Mouse (Mus musculus): ENCODE results near the gene Slc37a2. TPM values are rescaled to one million over a fixed set of nuclear protein-coding genes. Genes with fewer than 3 reads are reported as not detected.
"Not testable (repeated sequence)": the region's sequence is repeated elsewhere in the genome, so short reads cannot be mapped to it uniquely, and the experiment has no call there.

Slc37a2 gene
- polyA plus RNA-seq (2015; fragmentation: Nextera tagmentation; extraction: Ambion mirVana): 2.0 TPM in 2 replicates

GRCm38 (mm10) chr9:37255149-37255888 lies at the start of gene Slc37a2:
Gene Slc37a2, minus strand, starts transcription at chr9:37255738.
- no peak within 1 kb of the TSS for H3K27ac ChIP-seq (ENCODE audit: low read length)
- H3K4me2 ChIP-seq (replicated peaks; ENCODE audit: low read depth, low read length): peak within 1 kb of the TSS; percentile 94
- H3K27me3 ChIP-seq (ENCODE audit: insufficient read depth, low read length): no peaks in the 10 kb centered on the region
- no peaks in the 10 kb centered on the region for H3K9me3 ChIP-seq (ENCODE audit: low read length)
- 3% methylated on average over 38 of the region's 38 CpGs for WGBS
- H3K4me3 ChIP-seq (ENCODE audit: low read length): peak within 1 kb of the TSS; percentile 55
- peaks cover 11% of the 10 kb centered on the region for H3K4me1 ChIP-seq (ENCODE audit: insufficient read depth, low read length)
- ATAC-seq (ENCODE audit: low FRiP score, low TSS enrichment): peak; percentile 92
- peak within 1 kb of the TSS; percentile 68 for H3K9ac ChIP-seq (replicated peaks; ENCODE audit: low read length)
- H3K36me3 ChIP-seq (ENCODE audit: insufficient read depth, low read length): no peaks in the 10 kb centered on the region

DNA sequence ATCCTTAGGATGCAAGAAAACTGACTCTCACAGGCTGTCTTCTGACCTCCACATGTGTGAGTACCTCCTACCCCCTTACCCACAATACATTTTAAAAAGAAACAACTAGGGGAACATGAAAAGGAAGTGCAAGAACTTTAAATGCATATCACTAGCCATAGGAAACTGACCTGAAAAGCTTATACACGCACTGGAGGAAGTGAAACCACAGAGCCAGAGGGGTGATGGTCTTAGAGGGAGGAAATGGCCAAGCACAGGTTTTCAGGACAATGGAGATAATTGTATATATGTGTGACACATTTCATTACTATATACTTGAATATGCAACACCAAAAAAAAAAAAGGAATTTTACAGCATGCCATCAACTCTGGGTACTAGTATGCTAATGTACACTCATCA lies 46.2 kb upstream of the Slc37a2 start:
- no peak overlapping the region for H3K9ac ChIP-seq (replicated peaks; ENCODE audit: low read length)
- no peak for ATAC-seq (ENCODE audit: low FRiP score, low TSS enrichment)
- no peaks in the 10 kb centered on the region for H3K27me3 ChIP-seq (ENCODE audit: insufficient read depth, low read length)
- H3K4me2 ChIP-seq (replicated peaks; ENCODE audit: low read depth, low read length): no peak overlapping the region
- no peaks in the 10 kb centered on the region for H3K36me3 ChIP-seq (ENCODE audit: insufficient read depth, low read length)
- H3K4me1 ChIP-seq (ENCODE audit: insufficient read depth, low read length): no peaks in the 10 kb centered on the region
- 81% methylated on average over 1 of the region's 1 CpGs for WGBS
- H3K4me3 ChIP-seq (ENCODE audit: low read length): no peak overlapping the region
- no peaks in the 10 kb centered on the region for H3K9me3 ChIP-seq (ENCODE audit: low read length)
- no peak overlapping the region for H3K27ac ChIP-seq (ENCODE audit: low read length)

DNA sequence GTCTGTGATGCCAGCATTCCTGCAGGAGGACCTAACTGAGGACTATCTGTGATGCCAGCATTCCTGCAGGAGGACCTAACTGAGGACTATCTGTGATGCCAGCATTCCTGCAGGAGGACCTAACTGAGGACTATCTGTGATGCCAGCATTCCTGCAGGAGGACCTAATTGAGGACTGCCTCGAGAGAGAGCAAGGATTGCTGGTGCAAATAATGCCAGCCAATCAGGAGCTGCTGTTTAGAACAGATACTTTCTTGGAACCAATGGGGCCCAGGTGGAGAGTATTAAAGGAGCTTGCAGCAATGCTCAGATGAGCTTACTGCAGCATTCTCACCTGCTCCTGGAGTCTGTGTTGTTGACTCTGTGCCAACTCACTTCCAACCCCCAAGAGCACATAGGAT lies 45.0 kb upstream of the Slc37a2 start:
- not testable (repeated sequence) for H3K27ac ChIP-seq (ENCODE audit: low read length); H3K36me3 ChIP-seq (ENCODE audit: insufficient read depth, low read length); H3K4me1 ChIP-seq (ENCODE audit: insufficient read depth, low read length); H3K4me3 ChIP-seq (ENCODE audit: low read length); H3K27me3 ChIP-seq (ENCODE audit: insufficient read depth, low read length); H3K4me2 ChIP-seq (replicated peaks; ENCODE audit: low read depth, low read length); ATAC-seq (ENCODE audit: low FRiP score, low TSS enrichment); H3K9ac ChIP-seq (replicated peaks; ENCODE audit: low read length); H3K9me3 ChIP-seq (ENCODE audit: low read length)
- WGBS: 73% methylated on average over 1 of the region's 1 CpGs

DNA sequence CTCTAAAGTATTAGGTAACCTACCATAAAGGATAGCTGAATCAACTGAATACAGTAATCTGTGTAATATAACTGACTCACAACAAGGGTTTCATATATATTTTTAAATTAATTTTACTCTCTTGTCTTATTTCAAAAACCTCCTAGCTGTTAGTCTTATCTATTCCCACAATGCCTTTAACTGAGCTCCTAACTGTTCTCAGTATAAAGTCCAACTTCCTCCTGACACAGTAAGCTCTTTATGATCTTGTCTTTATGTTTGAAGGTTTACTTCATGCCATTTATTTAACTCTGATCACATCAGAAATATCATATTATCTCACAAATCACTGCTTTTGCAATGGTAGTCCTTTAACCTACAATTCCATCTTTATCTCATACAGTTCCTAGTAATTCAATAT lies 40.0 kb upstream of the Slc37a2 start:
- no peaks in the 10 kb centered on the region for H3K27me3 ChIP-seq (ENCODE audit: insufficient read depth, low read length)
- no peak overlapping the region for H3K9ac ChIP-seq (replicated peaks; ENCODE audit: low read length)
- no peak for ATAC-seq (ENCODE audit: low FRiP score, low TSS enrichment)

DNA sequence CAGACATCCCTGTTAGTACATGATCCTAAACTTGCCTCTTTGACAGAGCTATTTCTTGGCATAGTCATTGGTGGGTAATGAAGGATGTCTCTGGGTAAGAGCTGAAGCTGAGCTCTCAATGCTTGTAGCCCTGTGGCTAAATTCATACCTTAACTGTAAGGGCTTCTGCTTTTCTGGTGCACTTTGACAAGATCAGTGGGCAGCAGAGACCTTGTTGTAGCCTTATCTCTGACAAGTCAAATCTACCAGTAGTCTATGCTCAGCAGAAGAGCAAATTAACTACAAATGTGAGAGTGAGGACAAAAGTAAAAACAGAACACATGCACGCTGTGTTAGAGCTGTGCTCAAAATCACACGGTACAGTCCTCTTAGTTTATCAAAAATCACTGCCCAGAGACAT lies 11.1 kb upstream of the Slc37a2 start:
- WGBS: 92% methylated on average over 2 of the region's 2 CpGs
- Histone ChIP-seq H3K4me3 (ENCODE audit: low read length) (no peak overlapping the region), H3K27me3 (ENCODE audit: insufficient read depth, low read length) (no peaks in the 10 kb centered on the region), H3K9me3 (ENCODE audit: low read length) (no peaks in the 10 kb centered on the region), H3K9ac (replicated peaks; ENCODE audit: low read length) (no peak overlapping the region), H3K27ac (ENCODE audit: low read length) (no peak overlapping the region), H3K4me2 (replicated peaks; ENCODE audit: low read depth, low read length) (no peak overlapping the region), H3K36me3 (ENCODE audit: insufficient read depth, low read length) (no peaks in the 10 kb centered on the region), H3K4me1 (ENCODE audit: insufficient read depth, low read length) (no peaks in the 10 kb centered on the region)
- no peak for ATAC-seq (ENCODE audit: low FRiP score, low TSS enrichment)

More for the DNA sequence above, 40.0 kb upstream of the Slc37a2 start:
- Histone ChIP-seq H3K4me2 (replicated peaks; ENCODE audit: low read depth, low read length) (no peak overlapping the region), H3K4me1 (ENCODE audit: insufficient read depth, low read length) (no peaks in the 10 kb centered on the region), H3K36me3 (ENCODE audit: insufficient read depth, low read length) (no peaks in the 10 kb centered on the region), H3K4me3 (ENCODE audit: low read length) (no peak overlapping the region), H3K27ac (ENCODE audit: low read length) (no peak overlapping the region), H3K9me3 (ENCODE audit: low read length) (no peaks in the 10 kb centered on the region)

GRCm38 (mm10) chr9:37255889-37256225 lies 319 bp upstream of the Slc37a2 start:
- Histone ChIP-seq H3K36me3 (ENCODE audit: insufficient read depth, low read length) (no peaks in the 10 kb centered on the region), H3K4me3 (ENCODE audit: low read length) (peak overlapping the region; percentile 55), H3K27ac (ENCODE audit: low read length) (no peak overlapping the region), H3K4me2 (replicated peaks; ENCODE audit: low read depth, low read length) (peak overlapping the region; percentile 94), H3K4me1 (ENCODE audit: insufficient read depth, low read length) (peaks cover 11% of the 10 kb centered on the region), H3K9me3 (ENCODE audit: low read length) (no peaks in the 10 kb centered on the region), H3K27me3 (ENCODE audit: insufficient read depth, low read length) (no peaks in the 10 kb centered on the region), H3K9ac (replicated peaks; ENCODE audit: low read length) (peak overlapping the region; percentile 68)
- ATAC-seq (ENCODE audit: low FRiP score, low TSS enrichment): peak; percentile 64; the same call in 1 of the 2 replicates
- WGBS: 24% methylated on average over 7 of the region's 7 CpGs

GRCm38 (mm10) chr9:37254531-37255110 lies 917 bp downstream of the Slc37a2 start:
- Histone ChIP-seq H3K4me1 (ENCODE audit: insufficient read depth, low read length) (peaks cover 11% of the 10 kb centered on the region), H3K9ac (replicated peaks; ENCODE audit: low read length) (peak overlapping the region; percentile 68; the same call in 1 of the 2 replicates), H3K9me3 (ENCODE audit: low read length) (no peaks in the 10 kb centered on the region), H3K36me3 (ENCODE audit: insufficient read depth, low read length) (no peaks in the 10 kb centered on the region), H3K4me3 (ENCODE audit: low read length) (peak overlapping the region; percentile 55), H3K27me3 (ENCODE audit: insufficient read depth, low read length) (no peaks in the 10 kb centered on the region), H3K27ac (ENCODE audit: low read length) (no peak overlapping the region), H3K4me2 (replicated peaks; ENCODE audit: low read depth, low read length) (peak overlapping the region; percentile 94)
- WGBS: 18% methylated on average over 6 of the region's 6 CpGs
- ATAC-seq (ENCODE audit: low FRiP score, low TSS enrichment): no peak

GRCm38 (mm10) chr9:37250631-37251030 lies 4.9 kb downstream of the Slc37a2 start:
- Histone ChIP-seq H3K4me3 (ENCODE audit: low read length) (no peak overlapping the region), H3K27ac (ENCODE audit: low read length) (no peak overlapping the region), H3K9ac (replicated peaks; ENCODE audit: low read length) (no peak overlapping the region), H3K27me3 (ENCODE audit: insufficient read depth, low read length) (no peaks in the 10 kb centered on the region), H3K9me3 (ENCODE audit: low read length) (no peaks in the 10 kb centered on the region), H3K4me1 (ENCODE audit: insufficient read depth, low read length) (peaks cover 21% of the 10 kb centered on the region), H3K36me3 (ENCODE audit: insufficient read depth, low read length) (no peaks in the 10 kb centered on the region), H3K4me2 (replicated peaks; ENCODE audit: low read depth, low read length) (no peak overlapping the region)
- no peak for ATAC-seq (ENCODE audit: low FRiP score, low TSS enrichment)
- 82% methylated on average over 6 of the region's 6 CpGs for WGBS

DNA sequence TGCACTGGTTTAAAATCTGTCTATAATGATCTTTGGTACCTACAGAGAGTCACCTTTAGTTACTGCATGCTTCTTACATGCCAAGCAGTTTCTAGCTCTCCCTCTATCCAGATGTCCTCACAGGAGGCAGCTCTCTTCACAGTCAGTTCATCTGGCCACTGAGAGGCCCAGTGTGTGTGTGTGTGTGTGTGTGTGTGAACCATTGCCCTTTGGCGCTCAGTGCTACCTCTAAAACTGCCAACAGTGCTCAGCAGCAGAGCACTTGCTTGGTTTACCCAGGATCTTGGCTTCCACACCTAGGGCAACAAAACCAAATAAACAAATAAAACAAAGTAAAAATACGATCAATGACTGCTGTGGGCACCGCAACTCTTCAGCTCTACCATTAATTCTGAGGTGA lies 5.6 kb downstream of the Slc37a2 start:
- no peak for ATAC-seq (ENCODE audit: low FRiP score, low TSS enrichment)
- peaks cover 16% of the 10 kb centered on the region for H3K4me1 ChIP-seq (ENCODE audit: insufficient read depth, low read length)
- H3K4me2 ChIP-seq (replicated peaks; ENCODE audit: low read depth, low read length): no peak overlapping the region
- H3K4me3 ChIP-seq (ENCODE audit: low read length): no peak overlapping the region
- WGBS: 78% methylated on average over 3 of the region's 3 CpGs
- H3K27ac ChIP-seq (ENCODE audit: low read length): no peak overlapping the region
- H3K9ac ChIP-seq (replicated peaks; ENCODE audit: low read length): no peak overlapping the region
- H3K27me3 ChIP-seq (ENCODE audit: insufficient read depth, low read length): no peaks in the 10 kb centered on the region
- H3K9me3 ChIP-seq (ENCODE audit: low read length): no peaks in the 10 kb centered on the region
- H3K36me3 ChIP-seq (ENCODE audit: insufficient read depth, low read length): no peaks in the 10 kb centered on the region

DNA sequence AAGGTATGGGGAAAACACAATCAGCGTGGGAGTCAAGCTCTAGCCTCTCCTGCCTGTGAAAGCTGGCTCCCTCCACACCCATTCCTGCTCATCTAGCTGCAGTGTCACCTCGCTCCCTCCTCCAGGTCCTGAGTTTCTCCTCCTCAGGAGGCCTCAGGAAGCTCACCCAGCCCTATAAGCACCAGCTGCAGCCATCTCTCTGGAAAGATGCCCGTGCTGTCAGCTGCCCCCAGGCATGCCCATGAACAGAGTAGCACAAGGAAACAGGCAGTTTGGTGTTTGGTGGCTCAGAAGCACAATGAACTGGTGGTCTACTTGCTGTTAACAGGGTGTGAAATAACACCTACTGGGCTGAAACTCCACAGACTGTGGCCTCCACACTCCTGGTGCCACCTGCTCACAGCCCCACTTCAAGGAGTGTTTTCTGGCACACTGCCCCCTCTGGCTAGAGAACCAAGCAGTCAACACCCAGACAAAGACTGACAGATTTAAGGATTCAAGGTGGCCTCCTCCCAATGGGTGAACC lies 7.1 kb downstream of the Slc37a2 start:
- no peaks in the 10 kb centered on the region for H3K36me3 ChIP-seq (ENCODE audit: insufficient read depth, low read length)
- 25% methylated on average over 3 of the region's 3 CpGs for WGBS
- peak; percentile 60 for ATAC-seq (ENCODE audit: low FRiP score, low TSS enrichment)

More for the DNA sequence above, 7.1 kb downstream of the Slc37a2 start:
- Histone ChIP-seq H3K27me3 (ENCODE audit: insufficient read depth, low read length) (no peaks in the 10 kb centered on the region), H3K4me1 (ENCODE audit: insufficient read depth, low read length) (peaks cover 10% of the 10 kb centered on the region), H3K27ac (ENCODE audit: low read length) (no peak overlapping the region; the same call in 1 of the 2 replicates), H3K9me3 (ENCODE audit: low read length) (no peaks in the 10 kb centered on the region), H3K4me2 (replicated peaks; ENCODE audit: low read depth, low read length) (no peak overlapping the region), H3K9ac (replicated peaks; ENCODE audit: low read length) (no peak overlapping the region), H3K4me3 (ENCODE audit: low read length) (no peak overlapping the region)
